8 mouse cellular contexts compared by ENCODE assay signal in genomic region chr10:91180761-91181460, GRCm38 (mm10). TPM values are rescaled to one million over a fixed set of nuclear protein-coding genes. Genes with fewer than 3 reads are reported as not detected.
DNase-seq lines count a peak whose midpoint lies in the region; ATAC-seq lines count a peak whose summit lies in the region.

Gene Tmpo (minus strand): TSS chr10:91181315.

- H3K27ac ChIP-seq in hindbrain, embryonic 16.5 days (ENCODE audit: low read depth, low read length), result peak within 1 kb of the TSS; percentile 98
- H3K27ac ChIP-seq in macrophage, result peak within 1 kb of the TSS; percentile 95

- H3K4me3 ChIP-seq in hindbrain, embryonic 16.5 days (ENCODE audit: low read length), result peak within 1 kb of the TSS; percentile 58
- peak within 1 kb of the TSS; percentile 49 for H3K4me3 ChIP-seq in macrophage (ENCODE audit: inconsistent target)

- no peaks in the 10 kb centered on the region for H3K9me3 ChIP-seq in hindbrain, embryonic 16.5 days (ENCODE audit: control insufficient read depth, low read length)

- no peaks in the 10 kb centered on the region for H3K27me3 ChIP-seq in hindbrain, embryonic 16.5 days (replicated peaks; ENCODE audit: control insufficient read depth, insufficient read depth, low read length)

- H3K36me3 ChIP-seq in hindbrain, embryonic 16.5 days (ENCODE audit: control insufficient read depth, insufficient read depth, low read length), result no peaks in the 10 kb centered on the region
- H3K36me3 ChIP-seq in macrophage (ENCODE audit: inconsistent target), result no peaks in the 10 kb centered on the region

- 11% methylated on average over 18 of the region's 18 CpGs for WGBS in hindbrain, embryonic 16.5 days
- WGBS in macrophage (ENCODE audit: missing documents), result 26% methylated on average over 18 of the region's 18 CpGs

- peak within 1 kb of the TSS; percentile 73 for H3K9ac ChIP-seq in hindbrain, embryonic 16.5 days (ENCODE audit: low read depth, low read length)

- peaks cover 16% of the 10 kb centered on the region for H3K4me1 ChIP-seq in hindbrain, embryonic 16.5 days (ENCODE audit: control insufficient read depth, insufficient read depth, low read depth, low read length)

- H3K79me2 ChIP-seq in macrophage (ENCODE audit: inconsistent target), result no peaks in the 10 kb centered on the region

- peak; percentile 13; the same call in 1 of the 2 replicates for ATAC-seq in hindbrain, embryonic 16.5 days

- peak within 1 kb of the TSS; percentile 68 for H3K4me2 ChIP-seq in hindbrain, embryonic 16.5 days (ENCODE audit: low read length)

- no peak for DNase-seq in layer of hippocampus, adult 18-20 months (ENCODE audit: low spot score in 2 of 2)
- DNase-seq in layer of hippocampus, adult 9-10 months (ENCODE audit: low spot score), result no peak
- DNase-seq in adrenal gland, adult 8-10 months, result no peak
- DNase-seq in gastrocnemius, adult 18-20 months (ENCODE audit: low spot score), result no peak
- DNase-seq in testis, postnatal 14 days (ENCODE audit: low spot score), result no peak
- DNase-seq in retina, embryonic 14.5 days (ENCODE audit: low spot score), result no peak

RNA-seq across cellular contexts. Expression of gene Tmpo, which starts in this region (rescaled TPM):
- 10 to 100 TPM; 40.5 to 41.4 TPM for total RNA-seq in layer of hippocampus, adult 18-20 months (2021)
- total RNA-seq in adrenal gland, adult 8-10 months (2022), result 100 to 1,000 TPM in 2 of 4 experiments, 10 to 100 TPM in 2; 81.5 to 150 (median 108) TPM
- total RNA-seq in gastrocnemius, adult 18-20 months (2021), result 10 to 100 TPM; 49.9 to 50.5 TPM
- 68.7 and 83.7 TPM in 2 replicates for polyA plus RNA-seq in hindbrain, embryonic 16.5 days (2015; fragmentation: Nextera tagmentation; extraction: Ambion mirVana)
- 100 to 1,000 TPM in 18 of 26 experiments, 10 to 100 TPM in 8; 67.3 to 260 (median 119) TPM for total RNA-seq in macrophage (2018; cell fraction: chromatin; rRNA removed)
- 10 to 100 TPM; 22.0 to 43.2 (median 33.7) TPM for total RNA-seq in macrophage (2018; cell fraction: cytosol; rRNA removed)
- total RNA-seq in macrophage (2018; cell fraction: nucleus; rRNA removed), result 100 to 1,000 TPM in 8 of 26 experiments, 10 to 100 TPM in 18; 44.5 to 242 (median 80.1) TPM
- polyA plus RNA-seq in macrophage (2018), result 30.4 to 57.8 TPM (median 34.2 TPM) in 3 replicates
